Mouse (Mus musculus): Measurements from ENCODE around the gene Capn9.

The Capn9 gene

DNA sequence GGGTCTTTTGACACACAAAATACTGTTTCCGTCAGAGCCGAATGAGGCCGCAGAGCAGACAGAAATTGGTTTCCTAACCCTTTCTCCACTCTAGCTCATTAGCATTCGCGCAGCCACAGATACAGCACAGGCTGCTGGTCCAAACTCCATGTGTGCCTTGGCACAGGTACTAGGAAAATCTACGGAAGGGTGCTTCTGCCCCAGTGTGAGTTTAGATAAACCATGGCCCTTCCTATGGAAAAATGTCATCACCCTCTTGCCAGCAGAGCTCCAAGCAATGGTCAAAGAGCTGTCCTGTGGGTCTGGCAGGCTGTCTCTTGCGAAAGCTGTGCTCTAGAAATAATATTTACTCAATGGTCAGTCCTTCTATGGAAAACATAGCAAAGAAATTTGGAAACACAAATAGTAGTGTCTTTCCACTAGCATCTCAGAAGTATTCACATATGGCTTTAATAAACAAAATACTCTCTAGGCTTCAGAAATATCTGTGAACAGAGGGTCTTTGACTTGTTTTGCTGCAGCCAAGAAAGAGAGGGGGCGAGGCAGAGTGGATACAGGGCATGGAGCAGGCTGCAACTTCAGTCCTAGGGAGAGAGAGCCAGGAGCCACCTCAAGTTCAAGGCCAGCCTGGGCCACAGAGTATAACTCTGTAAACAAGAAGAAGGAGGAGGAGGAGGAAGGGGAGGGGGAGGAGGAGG, 4.0 kb upstream of the Capn9 start:
- DNase-seq (ENCODE audit: low spot score): no peak

- DNase-seq (ENCODE audit: low spot score): no peak
Observed at GRCm38 (mm10) chr8:124572430-124572775, 3.5 kb upstream of the Capn9 start.

DNA sequence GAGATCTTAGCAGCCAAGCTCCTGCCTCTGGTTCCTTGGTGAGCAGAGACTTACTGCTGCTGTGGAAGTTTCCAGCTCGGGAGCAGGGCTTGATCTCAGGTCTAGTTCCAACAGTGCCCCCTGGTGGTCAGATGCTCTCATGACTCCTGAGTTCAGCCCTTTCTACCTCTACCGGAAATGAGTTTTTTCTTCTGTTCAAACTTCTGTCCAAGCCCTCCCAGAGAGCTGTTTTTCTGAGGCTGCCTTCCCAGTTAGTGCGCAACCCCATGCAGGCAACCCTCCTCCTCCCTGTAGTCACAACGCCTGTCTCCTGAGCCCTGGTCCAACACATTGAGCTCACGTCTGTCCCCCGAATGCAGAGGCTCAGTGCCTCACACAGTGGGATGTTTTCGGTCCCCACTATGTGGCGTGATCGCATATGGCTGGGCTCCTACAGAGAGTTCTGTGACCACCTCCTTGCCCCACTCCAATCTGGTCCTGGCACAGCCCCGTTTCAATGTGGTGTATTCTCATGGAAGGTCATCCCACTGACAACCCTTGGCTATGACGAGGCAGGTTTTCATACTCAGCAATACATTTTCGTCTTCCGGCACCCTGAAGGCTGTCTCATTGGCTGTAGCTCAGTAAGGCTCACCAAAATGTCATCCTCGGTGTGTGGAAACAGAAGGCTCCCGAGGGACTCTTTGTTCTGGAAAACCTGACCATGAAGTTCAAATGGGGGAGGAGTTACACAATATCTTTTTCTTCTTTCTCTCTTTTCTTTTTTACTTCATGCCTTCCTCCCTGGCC, 2.2 kb upstream of the Capn9 start:
- DNase-seq (ENCODE audit: low spot score): peak; percentile 95

DNA sequence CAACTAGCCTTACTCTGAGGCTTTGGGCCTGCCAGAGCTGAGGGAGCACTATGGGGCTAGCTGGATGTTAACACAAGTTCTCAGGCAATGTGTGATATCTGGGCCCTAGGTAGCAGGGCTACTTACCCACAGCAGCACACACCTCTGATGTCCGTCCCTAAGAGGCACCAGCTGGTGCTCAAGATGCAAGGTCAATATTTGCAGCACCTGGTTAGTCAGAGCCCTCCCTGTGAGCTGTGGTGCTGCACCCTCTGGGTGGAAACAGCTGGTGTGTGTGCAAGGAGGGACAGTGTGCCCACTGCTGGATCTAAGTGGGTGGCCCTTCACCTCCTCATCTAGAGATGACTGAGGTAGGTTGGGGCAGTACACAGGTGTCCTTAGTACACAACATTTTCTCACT, 840 bp downstream of the Capn9 start:
- no peak for DNase-seq (ENCODE audit: low spot score)

DNA sequence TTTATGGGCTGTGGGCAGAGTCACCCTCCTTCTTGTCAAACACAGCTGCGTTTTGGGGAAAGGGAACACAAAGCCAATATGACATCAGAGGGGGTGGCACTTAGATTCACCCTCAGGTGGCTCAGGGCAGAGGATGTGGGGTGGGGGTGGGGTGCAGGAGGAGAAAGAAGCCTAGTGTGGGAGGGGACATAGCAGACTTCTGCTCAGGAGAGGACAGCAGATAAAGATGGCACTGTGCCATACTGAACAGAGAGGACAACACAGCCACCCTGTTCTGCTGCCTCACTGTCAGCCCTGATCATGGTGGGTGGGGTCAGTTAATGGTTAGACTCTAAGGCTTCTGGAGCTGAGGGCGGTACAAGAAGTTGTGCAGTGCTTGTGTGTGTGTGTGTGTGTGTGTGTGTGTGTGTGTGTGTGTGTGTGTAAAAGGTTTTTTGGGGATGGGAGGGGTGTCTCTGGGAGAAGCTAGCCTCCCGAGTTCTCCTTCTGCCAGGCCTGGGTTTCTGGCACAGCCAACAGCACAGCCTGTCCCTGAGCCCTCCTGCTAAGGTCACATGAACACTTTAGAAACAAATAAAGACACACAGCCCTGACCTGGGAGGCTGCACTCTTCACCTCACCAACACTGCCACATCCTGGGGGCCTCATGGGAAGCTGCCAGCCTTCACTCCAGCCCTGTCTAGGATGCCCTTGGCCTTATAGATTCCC, 10.0 kb downstream of the Capn9 start:
- DNase-seq (ENCODE audit: low spot score): no peak

GRCm38 (mm10) chr8:124586556-124586955, 10.6 kb downstream of the Capn9 start:
- no peak for DNase-seq (ENCODE audit: low spot score)

- DNase-seq (ENCODE audit: low spot score): no peak
Observed at GRCm38 (mm10) chr8:124589393-124589792, 13.5 kb downstream of the Capn9 start.

- no peak for DNase-seq (ENCODE audit: low spot score)
Observed at GRCm38 (mm10) chr8:124604066-124604465, 28.2 kb downstream of the Capn9 start.

DNA sequence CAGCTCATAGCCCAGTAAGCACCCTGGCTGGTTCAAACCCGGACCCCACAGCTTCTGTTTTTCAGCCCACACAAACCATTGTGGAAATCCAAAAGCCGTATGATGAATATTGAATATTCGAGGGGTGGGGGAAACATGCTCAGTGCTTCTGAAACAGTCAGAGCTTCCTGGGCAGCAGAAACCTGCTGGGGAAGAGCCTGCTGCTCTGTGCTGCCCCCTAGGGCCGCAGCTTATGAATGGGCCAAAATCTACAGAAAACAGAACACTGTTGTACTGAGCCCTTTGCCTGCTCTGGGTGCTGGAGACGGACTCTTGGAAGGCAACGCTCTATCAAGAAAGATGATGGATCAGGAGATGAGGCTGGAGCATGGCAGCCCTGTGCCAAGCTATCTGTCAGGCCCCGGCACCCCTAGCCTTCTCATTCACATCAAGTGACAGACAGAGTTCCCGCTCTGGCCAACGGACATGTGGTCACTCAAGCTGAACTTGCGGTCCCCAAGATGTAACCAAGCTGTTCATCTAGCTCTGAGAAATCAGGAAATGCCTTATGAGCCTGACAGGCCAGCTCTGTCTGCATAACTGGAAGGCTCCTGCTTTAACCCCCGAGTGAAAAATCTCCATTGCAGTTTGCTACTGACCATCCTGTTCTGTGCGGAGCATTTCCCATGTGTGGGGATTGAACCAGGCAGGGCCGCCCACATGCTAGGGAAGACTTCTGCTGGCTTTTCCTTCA, 32.5 kb downstream of the Capn9 start:
- peak; percentile 37 for DNase-seq (ENCODE audit: low spot score)

GRCm38 (mm10) chr8:124608972-124609353, 33.1 kb downstream of the Capn9 start:
- no peak for DNase-seq (ENCODE audit: low spot score)

- no peak for DNase-seq (ENCODE audit: low spot score)
Observed at GRCm38 (mm10) chr8:124614325-124614724, 38.4 kb downstream of the Capn9 start.

DNA sequence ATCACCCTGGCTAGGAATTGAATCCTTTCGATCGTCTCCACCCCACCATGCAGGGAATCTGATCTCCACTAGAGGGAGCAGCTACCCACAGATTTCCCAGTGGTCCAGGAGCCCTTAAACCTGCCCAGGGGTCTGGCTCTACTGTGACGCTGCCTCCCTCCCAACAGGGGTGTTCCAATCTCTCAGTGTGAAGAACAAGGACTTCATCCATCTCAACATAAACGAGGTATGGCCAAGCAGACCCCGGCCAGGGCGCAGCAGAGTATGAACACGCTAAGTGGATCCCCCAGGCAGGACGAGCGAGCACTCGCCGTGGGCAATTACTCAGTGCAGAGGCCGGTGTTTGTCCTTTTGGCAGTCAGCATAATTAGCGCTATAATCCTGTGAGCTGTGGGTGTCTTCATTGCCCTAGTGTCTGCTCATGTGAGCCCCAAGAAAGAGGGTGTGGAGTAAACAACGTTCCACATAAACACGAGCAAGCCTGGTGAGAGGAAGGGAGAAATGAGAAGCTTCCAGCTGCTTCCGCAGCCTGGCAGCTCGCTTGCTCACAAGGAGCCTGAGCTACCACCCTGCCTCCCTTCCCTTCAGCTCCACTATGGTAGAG, 41.5 kb downstream of the Capn9 start:
- peak; percentile 88 for DNase-seq (ENCODE audit: low spot score)

DNA sequence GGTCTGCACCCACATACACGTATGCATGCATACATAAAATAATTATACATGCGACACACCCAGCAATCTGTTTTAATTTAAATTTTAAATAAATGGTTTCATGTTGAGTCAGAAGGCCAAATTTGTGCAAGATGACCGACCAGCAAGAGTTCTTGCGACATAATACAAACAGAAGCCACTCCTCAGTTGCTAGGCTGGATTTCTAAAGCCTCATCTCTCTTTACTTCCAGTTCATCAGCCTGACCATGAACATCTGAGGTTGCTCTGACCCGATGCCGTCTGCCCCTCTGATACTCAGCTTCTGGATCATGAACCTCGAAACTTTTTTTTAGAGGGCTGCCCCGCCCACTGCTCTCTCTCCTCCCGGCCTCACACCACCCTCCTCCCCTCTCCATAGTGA, 42.3 kb downstream of the Capn9 start:
- no peak for DNase-seq (ENCODE audit: low spot score)

GRCm38 (mm10) chr8:124621255-124621654, 45.3 kb downstream of the Capn9 start:
- DNase-seq (ENCODE audit: low spot score): peak; percentile 74

DNA sequence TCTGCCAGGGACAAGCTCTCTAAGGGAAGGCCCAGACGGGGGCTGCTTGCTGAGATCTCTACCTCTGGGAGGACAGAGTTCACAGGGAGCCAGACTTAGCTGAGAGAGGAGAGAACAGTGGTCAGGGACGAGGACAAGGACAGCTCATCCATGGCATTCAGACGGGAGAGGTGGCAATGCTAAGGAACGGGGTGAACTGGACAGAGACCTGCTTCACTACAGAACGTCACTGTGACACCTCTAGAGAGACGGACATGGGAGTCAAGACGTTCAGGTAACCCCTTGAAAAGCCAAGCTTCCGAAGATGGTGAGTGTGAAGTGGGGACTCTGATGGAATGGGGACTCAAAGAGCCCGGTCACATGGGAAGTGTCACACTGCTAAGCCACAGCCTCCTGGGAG, 50.3 kb downstream of the Capn9 start:
- no peak for DNase-seq (ENCODE audit: low spot score)

GRCm38 (mm10) chr8:124630489-124630888, 54.6 kb downstream of the Capn9 start:
- DNase-seq (ENCODE audit: low spot score): no peak

DNA sequence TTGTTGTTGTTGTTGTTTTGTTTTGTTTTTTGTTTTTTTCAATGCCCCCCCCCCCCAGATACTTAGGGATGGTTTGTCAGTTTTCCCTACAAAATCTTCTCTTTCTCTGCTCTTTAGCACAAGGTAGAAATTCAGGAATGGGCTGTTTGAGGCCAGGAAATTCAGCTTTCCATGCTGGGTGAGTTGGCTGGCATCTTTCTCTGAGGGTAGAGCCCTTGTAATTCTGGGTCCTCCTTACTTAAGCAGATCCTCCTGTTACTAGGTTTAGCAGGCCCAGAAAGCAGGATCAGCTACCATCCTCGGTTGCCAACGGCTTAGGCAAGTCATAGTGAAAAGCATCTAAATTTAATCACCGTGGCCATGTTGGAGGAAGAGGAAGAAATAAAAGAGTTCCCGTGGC, 55.0 kb downstream of the Capn9 start:
- DNase-seq (ENCODE audit: low spot score): no peak

GRCm38 (mm10) chr8:124631966-124632365, 56.1 kb downstream of the Capn9 start:
- no peak for DNase-seq (ENCODE audit: low spot score)

DNA sequence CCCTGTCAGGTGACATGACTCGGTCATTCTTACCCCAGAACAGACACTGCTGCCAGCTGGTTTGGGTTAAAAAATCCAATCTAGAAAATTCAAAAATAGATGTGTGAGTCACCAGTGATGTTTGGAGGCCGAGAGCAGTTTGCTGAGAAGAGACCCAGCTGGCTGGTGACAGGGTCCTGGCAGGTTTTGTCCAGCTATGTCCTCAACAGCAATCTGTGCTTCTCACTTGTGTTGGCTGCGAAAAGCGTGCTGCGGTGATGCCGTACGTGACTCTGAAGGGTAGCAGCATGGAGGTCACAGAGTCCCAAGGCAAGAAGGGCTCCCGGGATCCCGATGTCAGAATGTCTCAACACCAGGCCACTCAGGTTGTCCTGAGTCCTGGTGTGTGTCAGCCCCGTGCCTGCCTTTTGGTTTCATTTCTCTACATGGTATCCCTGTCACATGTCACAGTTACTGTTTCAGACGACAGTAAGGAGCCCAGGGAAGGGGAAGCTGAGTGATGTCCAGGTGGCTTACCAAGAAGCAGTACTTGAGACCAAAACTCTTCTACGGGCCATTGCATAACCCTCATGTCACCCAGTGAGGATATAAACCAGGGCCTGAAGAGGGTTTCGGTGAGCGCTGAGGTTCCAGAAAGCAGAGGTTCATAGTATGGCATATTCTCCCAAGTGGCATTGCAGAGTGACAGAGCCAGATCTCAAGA, 57.2 kb downstream of the Capn9 start:
- no peak for DNase-seq (ENCODE audit: low spot score)

- no peak for DNase-seq (ENCODE audit: low spot score)
Observed at GRCm38 (mm10) chr8:124634411-124635246, 58.7 kb downstream of the Capn9 start.

DNA sequence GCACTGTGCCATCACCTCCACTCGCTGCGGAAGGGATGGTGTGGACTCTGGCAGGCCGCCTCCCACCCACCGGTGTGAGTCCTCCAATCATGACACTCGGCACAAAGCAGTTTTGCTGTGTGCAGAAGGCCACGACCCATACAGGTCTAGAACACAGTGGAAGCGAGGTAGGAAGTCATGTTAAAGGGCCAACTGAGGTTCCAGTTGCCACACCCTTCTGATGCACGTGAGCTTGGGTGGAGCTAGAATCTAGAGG, 59.3 kb downstream of the Capn9 start:
- DNase-seq (ENCODE audit: low spot score): no peak

All from layer of hippocampus, adult 11-12 months (tissue).